Mouse (Mus musculus) E14TG2a.4 (cell line): ENCODE measurements around the gene Ubqln2.
A peak's percentile ranks its signal among the peaks of the same experiment; 100 is the strongest.

Experiments
- H3K27me3 ChIP-seq: 2 replicates; pipeline ENCODE4 v1.6.1; 2014; ENCODE audit warnings: low read length, control low read depth; ENCODE audit not compliant: insufficient read depth
- H3K36me3 ChIP-seq: 2 replicates; pipeline ENCODE4 v1.6.1; 2014; ENCODE audit warnings: low read length, control low read depth; ENCODE audit not compliant: insufficient read depth
- H3K4me1 ChIP-seq: replicated peaks from 2 replicates; pipeline ENCODE4 v1.6.1; 2014; ENCODE audit warnings: low read depth, low read length, control low read depth
- H3K4me3 ChIP-seq: replicated peaks from 2 replicates; pipeline ENCODE4 v1.5.1; 2014; ENCODE audit warnings: mild to moderate bottlenecking, low read length
- H3K9me3 ChIP-seq: 2 replicates; pipeline ENCODE4 v1.6.1; 2014; ENCODE audit warnings: low read length, control low read depth
- CTCF ChIP-seq: conservative IDR thresholded peaks from 2 replicates; pipeline ENCODE4 v1.5.1; 2014; ENCODE audit warnings: low read length
- NANOG ChIP-seq: IDR thresholded peaks from 2 replicates; pipeline ENCODE4 v1.6.1; 2014; ENCODE audit warnings: borderline replicate concordance, low read length, mixed read lengths
- POU5F1 ChIP-seq: IDR thresholded peaks from 2 replicates; pipeline ENCODE4 v1.6.1; 2014; ENCODE audit warnings: low read length, borderline replicate concordance

Ubqln2 gene

GRCm38 (mm10) chrX:153497688-153498516 lies at the start of gene Ubqln2:
Ubqln2 (plus strand) TSS chrX:153498227.
- H3K4me3 ChIP-seq, result peak within 1 kb of the TSS; percentile 79
- peaks cover 4% of the 10 kb centered on the region for H3K4me1 ChIP-seq
- peaks cover 16% of the 10 kb centered on the region for H3K36me3 ChIP-seq
- no peaks in the 10 kb centered on the region for H3K9me3 ChIP-seq
- H3K27me3 ChIP-seq, result no peaks in the 10 kb centered on the region
- TF ChIP-seq POU5F1 (no peak), NANOG (no peak), CTCF (no peak)

GRCm38 (mm10) chrX:153451946-153452345 lies 46.1 kb upstream of the Ubqln2 start:
- Histone ChIP-seq H3K9me3 (no peaks in the 10 kb centered on the region), H3K4me1 (no peaks in the 10 kb centered on the region), H3K36me3 (no peaks in the 10 kb centered on the region), H3K4me3 (no peak overlapping the region), H3K27me3 (no peaks in the 10 kb centered on the region)
- TF ChIP-seq NANOG (no peak), POU5F1 (no peak)

- H3K27me3 ChIP-seq, result no peaks in the 10 kb centered on the region
- no peak overlapping the region for H3K4me3 ChIP-seq
- no peak for TF ChIP-seq POU5F1
- no peak for TF ChIP-seq NANOG
- TF ChIP-seq CTCF, result no peak
These were observed 21.2 kb upstream of the Ubqln2 start for GRCm38 (mm10) chrX:153476760-153477248.

GRCm38 (mm10) chrX:153492326-153492725 lies 5.7 kb upstream of the Ubqln2 start:
- TF ChIP-seq CTCF (no peak), NANOG (no peak), POU5F1 (no peak)
- no peak overlapping the region for H3K4me3 ChIP-seq
- no peaks in the 10 kb centered on the region for H3K4me1 ChIP-seq
- H3K9me3 ChIP-seq, result no peaks in the 10 kb centered on the region
- H3K27me3 ChIP-seq, result no peaks in the 10 kb centered on the region
- H3K36me3 ChIP-seq, result no peaks in the 10 kb centered on the region

More at GRCm38 (mm10) chrX:153476760-153477248, 21.2 kb upstream of the Ubqln2 start:
- Histone ChIP-seq H3K36me3 (no peaks in the 10 kb centered on the region), H3K4me1 (no peaks in the 10 kb centered on the region), H3K9me3 (no peaks in the 10 kb centered on the region)

GRCm38 (mm10) chrX:153498665-153499293 lies 752 bp downstream of the Ubqln2 start:
- Histone ChIP-seq H3K27me3 (no peaks in the 10 kb centered on the region), H3K4me3 (peak overlapping the region; percentile 79), H3K36me3 (peaks cover 16% of the 10 kb centered on the region), H3K9me3 (no peaks in the 10 kb centered on the region), H3K4me1 (peaks cover 4% of the 10 kb centered on the region)
- TF ChIP-seq POU5F1 (no peak), NANOG (no peak), CTCF (no peak)

- Histone ChIP-seq H3K4me3 (peak overlapping the region; percentile 79), H3K9me3 (no peaks in the 10 kb centered on the region), H3K36me3 (peaks cover 16% of the 10 kb centered on the region), H3K27me3 (no peaks in the 10 kb centered on the region), H3K4me1 (peaks cover 4% of the 10 kb centered on the region)
- TF ChIP-seq NANOG (no peak), CTCF (no peak), POU5F1 (no peak)
These were observed 1.4 kb downstream of the Ubqln2 start for GRCm38 (mm10) chrX:153499294-153500046.

GRCm38 (mm10) chrX:153500047-153500345 lies 2.0 kb downstream of the Ubqln2 start:
- no peaks in the 10 kb centered on the region for H3K27me3 ChIP-seq
- H3K9me3 ChIP-seq, result no peaks in the 10 kb centered on the region
- peaks cover 16% of the 10 kb centered on the region for H3K36me3 ChIP-seq
- H3K4me3 ChIP-seq, result peak overlapping the region; percentile 79
- TF ChIP-seq NANOG (no peak), POU5F1 (no peak), CTCF (no peak)
- peaks cover 4% of the 10 kb centered on the region for H3K4me1 ChIP-seq

- H3K4me3 ChIP-seq, result no peak overlapping the region
- H3K27me3 ChIP-seq, result no peaks in the 10 kb centered on the region
- no peaks in the 10 kb centered on the region for H3K9me3 ChIP-seq
- peaks cover 3% of the 10 kb centered on the region; the same call in 1 of the 2 replicates for H3K36me3 ChIP-seq
- H3K4me1 ChIP-seq, result peaks cover 4% of the 10 kb centered on the region
- TF ChIP-seq CTCF (peak; percentile 31), NANOG (no peak), POU5F1 (no peak)
These were observed 7.9 kb downstream of the Ubqln2 start for GRCm38 (mm10) chrX:153505954-153506353.
